Mouse (Mus musculus) heart, adult 18-20 months (tissue): ENCODE results near the gene Ank2. TPM values are rescaled to one million over a fixed set of nuclear protein-coding genes. Genes with fewer than 3 reads are reported as not detected.

ENCODE experiments used
- DNase-seq, 2 experiments: peaks; one replicate each; pipeline ENCODE4 v3.0.0; 2021 to 2022; ENCODE audit warnings: mixed read lengths in 1 of 2
- total RNA-seq, 2 experiments: library from RNA; stranded (reverse); gene quantifications; 2 replicates each; pipeline ENCODE4 v1.2.3; 2021

Ank2 gene
- total RNA-seq, 2 experiments from 2014 or later = 310 to 323 TPM

DNA sequence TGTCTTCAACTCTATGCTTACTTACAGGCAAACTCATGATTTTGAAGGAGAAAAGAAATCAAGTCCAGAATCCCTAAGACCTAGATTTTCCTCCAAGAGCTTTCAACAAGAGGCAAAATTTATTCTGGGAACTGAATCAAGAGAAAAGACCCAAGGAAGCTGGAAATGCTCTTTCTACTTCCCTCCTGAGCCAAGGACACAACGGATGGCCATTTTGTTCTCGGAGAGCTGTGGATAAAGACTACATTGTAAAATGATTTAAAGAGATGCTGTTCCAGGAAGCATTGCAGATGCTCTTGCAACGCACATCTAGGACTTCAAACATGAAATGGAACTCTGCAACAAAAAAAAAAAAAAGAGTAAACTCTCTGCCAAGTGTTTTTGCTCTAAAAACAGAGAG lies 481.6 kb downstream of the Ank2 start:
- DNase-seq = peak; percentile 39 to 43

DNA sequence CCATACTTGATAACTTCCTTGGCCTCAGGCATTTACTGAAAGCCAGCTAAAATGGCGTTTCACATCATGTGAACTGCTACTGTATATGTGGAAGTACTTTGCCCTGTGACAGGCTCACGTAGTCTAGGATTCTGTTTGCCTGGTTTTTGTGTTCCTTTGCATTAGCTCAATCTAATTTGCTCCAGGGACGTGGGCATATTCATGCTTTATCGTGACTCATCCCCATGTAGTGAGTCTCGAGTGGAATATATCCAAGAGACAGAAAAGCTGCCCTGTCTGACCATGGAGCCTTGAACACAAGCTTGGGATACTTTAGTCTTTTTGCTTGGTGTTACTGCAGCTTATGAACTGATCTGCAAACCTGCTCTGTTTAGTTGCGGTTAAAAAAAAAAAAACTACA lies 483.6 kb downstream of the Ank2 start:
- DNase-seq = no peak

DNA sequence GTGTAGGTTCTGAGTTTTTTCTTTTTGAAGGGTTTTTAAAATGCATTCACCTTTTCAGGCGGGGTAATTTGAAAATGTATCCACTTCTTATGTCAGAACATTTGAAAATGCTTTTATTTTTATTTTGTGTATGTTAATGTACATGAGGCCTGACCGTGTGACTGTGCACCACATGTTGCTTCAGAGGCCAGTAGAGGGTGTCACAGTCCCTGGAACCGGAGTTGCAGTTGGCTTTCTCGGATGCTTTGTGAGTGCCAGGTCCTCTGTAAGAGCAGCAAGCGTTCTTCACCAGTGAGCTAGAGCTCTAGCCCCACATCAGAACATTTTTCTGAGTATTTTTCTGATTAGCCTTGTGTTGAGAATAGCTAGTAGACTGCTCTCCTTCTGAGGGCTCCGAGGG lies 484.0 kb downstream of the Ank2 start:
- DNase-seq = no peak

DNA sequence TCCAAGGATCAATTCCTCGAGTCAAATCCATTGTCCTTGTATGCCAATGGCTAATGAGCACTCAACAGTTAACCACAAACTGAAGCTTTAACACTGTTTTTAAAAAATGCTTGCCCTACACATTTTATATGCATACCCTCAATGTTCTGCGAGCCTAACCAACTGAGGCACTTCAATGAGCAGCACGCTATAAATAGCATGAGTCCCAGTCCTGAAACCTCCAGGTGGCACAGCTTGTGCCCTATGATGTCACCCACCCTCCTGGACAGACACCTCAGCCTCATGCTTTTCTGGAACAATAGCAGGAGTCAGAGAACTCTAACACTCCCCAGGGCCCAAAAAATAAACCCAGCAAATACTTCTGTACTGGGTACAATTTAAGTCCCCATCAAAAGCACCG lies 485.2 kb downstream of the Ank2 start:
- peak in 1 of 2 experiments; percentile 44 for DNase-seq

DNA sequence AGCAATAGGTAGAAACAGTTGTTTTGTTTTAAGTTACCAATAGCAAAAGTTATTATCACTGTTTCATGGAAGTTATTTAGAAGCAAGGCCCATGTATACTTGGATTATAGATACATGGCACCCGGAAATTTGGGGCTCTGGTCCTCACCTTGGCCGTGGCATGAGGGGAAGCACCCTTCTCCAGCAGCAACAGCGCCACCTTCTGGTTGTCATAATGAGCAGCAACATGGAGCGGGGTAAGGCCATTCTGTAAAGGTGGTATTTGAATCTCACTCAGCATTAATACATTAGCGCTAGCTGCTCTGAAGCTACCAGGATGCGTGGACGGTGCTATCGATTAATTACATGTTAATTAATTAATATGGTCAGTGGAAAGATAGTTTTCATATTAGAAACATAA lies 486.6 kb downstream of the Ank2 start:
- peak in 1 of 2 experiments; percentile 51 for DNase-seq

DNA sequence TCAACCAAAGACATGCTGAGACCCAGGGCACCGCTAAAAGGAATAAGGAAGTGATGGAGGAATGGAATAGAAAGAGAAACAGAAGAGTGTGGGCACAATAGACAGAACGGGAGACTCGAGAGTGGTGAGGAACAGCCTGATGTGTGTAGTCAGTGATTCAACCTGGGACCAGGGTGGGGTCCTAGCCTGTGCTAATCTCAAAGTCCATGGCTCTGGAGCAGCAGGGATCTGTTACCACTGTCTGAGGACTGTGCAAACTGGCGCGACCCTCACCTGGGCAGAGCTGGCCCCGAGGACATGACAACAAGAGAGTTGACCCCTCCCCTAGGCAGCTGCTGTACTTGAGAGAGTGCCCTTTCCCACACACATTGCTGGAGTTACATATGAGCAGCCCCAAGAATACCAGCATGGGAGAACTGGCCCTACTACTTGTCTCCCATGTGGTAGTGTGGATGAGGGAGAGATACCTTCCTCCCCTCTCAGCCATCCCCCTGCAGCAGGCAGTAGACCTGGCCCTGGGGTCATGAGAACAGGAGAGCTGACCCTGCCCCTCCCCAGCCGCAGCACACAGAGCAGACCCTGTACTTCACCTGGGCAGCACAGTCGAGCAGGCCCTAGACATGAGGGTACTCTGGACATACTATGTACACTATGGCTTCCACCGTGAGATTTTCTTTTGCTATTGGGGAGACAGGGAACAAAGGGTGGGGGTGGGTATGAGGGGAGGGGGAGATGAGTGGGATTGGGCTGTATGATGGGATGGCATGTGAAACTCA lies 493.1 kb downstream of the Ank2 start:
- no peak for DNase-seq

DNA sequence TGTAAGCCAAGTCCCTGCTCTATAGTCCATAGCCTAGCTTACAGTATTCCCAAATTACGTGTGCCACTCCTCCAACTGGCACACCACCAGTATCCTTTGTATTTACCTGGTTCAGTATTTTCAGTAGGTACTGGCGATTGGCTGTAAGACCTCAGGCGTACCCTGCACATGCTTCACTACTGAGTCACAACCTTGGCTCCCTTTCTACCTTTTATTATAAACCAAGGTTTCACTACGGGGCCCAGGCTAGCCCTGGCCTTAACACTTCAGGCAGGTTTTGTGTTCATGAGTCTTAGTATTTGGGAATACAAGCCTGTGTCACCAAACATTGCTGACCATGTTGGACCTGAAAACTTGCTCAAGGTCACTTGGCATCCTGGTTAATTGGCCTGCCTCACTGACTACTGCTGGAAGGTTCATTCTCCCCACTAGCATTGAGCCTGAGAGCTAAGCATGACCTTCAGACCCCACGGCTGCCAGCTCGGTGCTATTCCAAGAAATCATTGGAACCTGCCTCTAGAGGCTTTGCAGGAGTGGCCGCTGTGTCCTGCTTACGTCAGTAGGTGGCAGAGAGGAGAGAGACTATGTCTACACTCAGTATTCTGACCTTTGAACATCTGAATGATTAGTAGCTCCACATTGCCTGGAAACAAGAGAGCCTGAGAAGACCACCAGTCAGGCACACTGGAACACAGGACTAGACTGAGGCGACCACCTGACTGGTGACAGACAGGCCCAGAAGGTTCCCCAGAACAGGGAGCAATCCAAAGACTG lies 494.1 kb downstream of the Ank2 start:
- peak; percentile 44 to 66 for DNase-seq

DNA sequence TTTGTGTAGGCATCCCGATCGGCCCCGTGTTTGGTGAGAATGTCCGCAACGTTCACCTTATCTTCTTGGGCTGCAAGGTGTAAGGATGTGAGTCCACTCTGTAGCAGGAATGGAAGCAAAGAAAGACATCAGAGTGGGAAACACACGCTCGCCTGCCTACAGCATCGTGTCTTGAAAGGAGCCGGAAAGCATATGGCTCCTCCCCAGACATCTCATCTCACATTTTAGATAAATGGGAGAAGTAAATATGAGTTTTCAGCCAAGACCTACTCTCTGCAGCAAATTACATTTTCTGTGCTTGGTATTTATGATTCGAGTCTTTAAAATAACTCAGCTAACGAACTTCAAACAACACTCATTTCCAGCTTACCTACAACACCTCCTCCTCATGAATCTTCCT lies 495.2 kb downstream of the Ank2 start:
- no peak for DNase-seq

DNA sequence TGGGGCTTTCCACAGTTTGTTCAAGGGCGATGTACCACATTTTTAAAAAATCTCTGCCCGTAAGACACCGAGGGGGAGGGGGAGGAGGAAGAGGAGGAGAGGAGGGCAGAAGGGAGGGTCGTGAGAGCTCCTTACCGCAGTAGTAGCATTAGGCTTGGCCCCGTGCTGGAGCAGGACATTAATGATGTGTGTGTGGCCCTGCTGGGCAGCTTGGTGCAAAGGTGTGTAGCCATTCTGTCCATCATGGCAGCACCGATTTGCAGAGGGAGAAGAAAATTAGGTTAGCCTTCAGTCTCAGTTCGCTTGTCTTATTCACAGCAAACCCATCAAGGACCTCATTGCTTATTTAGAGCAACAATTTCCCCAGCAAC lies 500.4 kb downstream of the Ank2 start:
- no peak for DNase-seq

DNA sequence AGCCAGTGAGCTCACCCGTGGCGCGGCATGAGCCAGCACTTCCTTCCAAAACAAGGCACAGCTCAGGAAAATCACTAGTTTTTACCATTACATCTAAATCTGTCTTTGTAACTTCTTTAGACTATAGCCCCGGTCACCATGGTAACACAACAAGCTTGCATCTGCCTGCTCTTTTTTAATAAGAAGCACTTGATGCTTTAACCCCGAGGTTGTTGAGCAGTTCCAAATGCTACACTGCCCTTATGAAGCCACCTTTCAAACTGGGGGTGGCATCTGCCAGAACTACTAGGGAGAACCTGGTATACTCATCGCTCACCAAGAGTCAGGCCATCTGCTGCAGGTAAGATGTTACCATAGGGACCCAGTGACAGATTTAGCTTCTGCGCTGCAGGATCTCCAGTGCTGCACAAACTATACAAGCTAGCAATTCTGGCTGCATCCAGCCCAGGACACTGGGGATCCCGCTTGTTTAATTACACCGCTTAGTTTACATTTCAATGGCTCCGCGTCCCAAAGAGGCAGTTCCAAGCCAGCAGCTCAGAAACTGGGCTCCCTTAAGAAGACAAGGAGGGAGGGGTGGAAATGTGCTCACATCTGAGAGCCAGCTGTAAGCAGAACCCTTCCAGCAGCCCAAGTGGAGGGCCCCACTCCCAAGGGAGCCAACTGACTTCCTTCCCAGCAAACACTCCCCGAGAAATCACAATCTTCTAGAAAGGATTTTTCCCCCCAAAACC lies 501.0 kb downstream of the Ank2 start:
- DNase-seq = peak; percentile 68 to 80

DNA sequence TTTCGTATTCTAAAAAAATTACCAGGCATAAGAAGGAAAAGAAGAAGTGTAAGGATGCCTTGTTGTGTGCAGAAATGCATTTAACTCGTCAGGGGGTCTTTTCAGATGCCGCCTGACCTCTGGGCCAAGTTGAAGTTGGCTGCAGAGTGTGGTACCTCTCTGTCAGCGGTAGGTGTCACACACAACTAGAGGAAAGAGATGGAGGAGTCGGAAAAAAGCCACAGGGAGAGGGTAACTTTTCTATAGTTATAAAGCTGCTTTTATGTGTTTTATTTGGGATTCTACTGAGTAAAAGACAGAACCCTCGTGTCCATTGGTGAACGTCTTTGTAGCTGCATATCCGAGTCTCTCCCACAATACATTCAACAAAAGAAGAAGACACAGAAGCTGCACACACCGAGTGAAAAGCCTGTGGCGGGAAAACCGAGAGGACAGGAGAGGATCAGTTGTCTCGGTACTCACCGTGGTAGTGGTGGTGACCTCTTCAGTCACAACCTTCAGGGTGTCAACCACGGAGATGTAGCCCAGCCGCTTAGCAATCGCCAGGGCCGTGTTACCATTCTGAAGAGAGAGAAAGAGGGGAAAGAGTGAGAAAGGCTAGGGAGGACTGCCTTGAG lies 501.7 kb downstream of the Ank2 start:
- peak in 1 of 2 experiments; percentile 33 for DNase-seq

DNA sequence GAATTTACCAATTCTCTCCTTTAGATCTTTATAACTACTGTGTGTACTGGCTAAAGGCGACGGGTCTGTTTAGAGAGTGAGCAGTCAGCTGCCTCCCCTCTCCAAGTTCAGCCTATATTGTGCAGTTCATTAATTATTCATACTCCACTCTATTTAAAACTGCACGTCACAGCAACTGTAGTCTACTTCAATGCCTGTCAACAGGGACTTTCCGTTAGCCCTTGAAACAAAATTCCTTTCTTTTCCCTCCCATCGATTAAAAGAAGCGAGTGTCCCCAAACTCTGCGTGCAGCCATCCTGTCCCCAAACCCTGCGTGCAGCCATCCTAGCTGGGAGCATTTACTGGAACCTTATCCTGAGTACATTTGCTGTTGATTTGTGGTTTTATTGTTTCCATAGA lies 502.4 kb downstream of the Ank2 start:
- no peak for DNase-seq

DNA sequence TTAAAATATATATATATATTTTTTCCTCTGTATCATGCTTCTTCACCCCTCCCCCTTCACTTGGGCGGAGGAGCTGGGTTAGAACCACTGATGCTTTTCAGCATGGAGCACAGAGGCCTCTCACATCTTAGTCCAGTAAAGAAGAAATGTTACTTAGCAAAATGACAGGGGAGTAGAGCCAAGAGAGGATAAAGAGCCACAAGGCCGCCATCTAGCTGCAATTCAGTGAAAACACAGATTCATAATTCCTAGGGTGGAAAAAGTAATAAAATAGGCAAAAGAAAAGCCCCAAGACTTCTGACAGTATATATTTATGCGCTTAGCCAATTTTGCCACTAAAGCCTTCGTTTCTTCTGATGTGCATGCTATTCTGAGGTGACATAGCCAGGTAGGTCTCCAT lies 503.2 kb downstream of the Ank2 start:
- peak in 1 of 2 experiments; percentile 31 for DNase-seq

DNA sequence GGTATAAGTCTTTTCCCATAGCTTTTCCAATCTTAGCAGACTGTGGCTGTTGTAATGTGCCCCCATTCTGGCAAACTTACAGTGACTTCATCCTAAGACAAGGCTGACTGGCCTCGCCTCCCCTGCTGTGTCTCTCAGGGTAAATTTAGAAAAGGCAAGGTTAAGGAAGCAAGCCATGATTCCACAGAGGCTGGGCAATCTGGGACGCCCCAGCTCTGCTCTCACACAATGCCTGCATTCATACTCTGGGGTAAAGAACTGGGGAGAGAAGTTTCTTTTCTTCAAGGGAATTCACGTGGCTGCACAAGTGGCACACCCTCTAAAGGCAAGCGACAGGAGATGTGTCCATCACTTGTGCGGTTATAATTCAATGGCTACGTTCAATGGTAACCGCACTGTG lies 505.0 kb downstream of the Ank2 start:
- no peak for DNase-seq

DNA sequence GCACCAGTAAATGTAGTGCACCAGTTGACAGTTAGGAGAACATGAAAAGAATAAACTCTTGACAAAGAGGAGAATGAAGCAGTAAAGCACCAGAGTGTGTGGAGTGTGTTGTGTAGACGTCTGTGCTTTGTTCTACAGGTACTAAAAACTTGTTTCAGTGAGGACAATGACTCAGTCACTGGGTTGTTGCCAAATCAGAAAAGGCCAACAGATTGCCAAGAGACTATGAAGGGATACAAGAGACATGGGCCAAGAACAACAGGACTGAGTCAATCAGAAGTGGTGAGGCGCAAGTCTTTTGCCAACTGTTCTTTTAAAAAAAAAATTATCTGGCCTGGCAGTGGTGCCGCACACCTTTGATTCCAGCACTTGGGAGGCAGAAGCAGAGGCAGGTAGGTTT lies 509.2 kb downstream of the Ank2 start:
- peak; percentile 64 to 78 for DNase-seq

DNA sequence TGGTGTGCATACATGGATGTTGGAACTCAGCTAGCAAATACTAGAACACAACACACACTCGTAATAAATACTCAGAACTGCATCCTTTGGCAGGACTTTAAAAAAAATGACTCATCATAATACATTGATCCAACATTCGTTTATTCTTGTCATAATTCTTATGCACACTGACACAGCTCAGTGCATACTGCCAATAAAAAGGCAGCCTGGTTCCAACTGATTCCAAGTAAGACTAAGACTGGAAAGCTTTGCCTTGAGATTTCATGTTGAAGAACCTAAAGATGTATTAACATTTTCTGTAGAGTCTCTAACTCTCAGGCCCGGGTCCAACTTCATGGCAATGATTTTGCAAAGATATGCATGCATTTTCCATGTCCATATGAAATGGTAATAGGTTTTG lies 512.5 kb downstream of the Ank2 start:
- peak in 1 of 2 experiments; percentile 11 for DNase-seq

DNA sequence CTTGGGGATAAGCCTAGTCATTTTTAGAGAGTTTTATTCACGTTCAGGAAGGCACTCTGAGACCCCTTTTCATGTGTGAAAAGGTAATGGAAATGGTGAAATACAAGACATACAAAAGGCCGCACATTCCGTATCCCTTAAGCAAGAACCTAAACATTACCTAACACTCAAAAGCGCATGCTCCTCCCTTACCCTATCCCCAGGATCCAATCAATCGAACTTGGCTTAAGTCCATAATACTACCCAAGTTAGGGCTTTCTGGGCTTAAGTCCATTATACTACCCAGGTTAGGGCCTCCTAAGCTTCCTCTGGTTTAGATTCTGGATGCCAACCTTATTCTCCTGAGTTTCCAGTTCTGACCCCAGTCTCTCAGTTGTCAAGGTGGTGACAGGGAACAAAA lies 516.3 kb downstream of the Ank2 start:
- no peak for DNase-seq

DNA sequence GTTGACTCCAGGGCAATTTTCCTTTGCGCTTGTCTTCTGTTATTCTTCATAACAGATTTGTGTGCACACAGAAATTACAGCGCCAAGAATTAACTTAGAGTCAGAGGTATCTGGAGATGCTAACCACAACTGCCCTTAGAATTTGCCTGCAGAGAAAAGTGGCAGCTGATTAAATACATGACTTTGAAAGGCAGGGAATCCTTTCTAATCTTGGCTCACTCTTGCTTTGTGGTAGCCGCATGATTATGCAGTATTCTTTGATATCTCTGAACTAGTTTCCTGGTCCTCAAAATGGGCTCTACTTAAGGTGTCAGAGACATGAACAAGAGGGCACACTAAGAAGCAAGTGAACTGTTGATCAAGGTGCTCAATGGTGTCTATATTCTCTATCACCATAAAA lies 518.0 kb downstream of the Ank2 start:
- no peak for DNase-seq

DNA sequence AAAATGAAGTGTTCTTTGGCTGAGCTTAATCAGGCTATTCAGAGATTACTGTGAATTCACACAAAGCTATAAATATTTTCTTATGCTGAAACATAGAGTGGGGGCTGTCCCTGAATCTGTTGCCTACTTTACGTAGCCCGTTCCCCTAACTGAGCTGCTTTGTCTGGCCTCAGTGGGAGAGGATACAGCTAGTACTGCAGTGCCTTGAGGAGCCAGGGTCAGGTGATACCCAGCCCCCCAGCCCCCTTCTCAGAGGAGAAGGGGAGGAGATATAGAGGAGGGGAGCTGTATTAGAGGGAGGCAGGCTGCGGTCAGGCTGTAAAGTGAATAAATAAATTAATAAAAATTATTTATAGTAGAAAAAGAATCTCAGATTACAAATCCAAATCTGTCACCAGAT lies 519.5 kb downstream of the Ank2 start:
- DNase-seq = no peak

DNA sequence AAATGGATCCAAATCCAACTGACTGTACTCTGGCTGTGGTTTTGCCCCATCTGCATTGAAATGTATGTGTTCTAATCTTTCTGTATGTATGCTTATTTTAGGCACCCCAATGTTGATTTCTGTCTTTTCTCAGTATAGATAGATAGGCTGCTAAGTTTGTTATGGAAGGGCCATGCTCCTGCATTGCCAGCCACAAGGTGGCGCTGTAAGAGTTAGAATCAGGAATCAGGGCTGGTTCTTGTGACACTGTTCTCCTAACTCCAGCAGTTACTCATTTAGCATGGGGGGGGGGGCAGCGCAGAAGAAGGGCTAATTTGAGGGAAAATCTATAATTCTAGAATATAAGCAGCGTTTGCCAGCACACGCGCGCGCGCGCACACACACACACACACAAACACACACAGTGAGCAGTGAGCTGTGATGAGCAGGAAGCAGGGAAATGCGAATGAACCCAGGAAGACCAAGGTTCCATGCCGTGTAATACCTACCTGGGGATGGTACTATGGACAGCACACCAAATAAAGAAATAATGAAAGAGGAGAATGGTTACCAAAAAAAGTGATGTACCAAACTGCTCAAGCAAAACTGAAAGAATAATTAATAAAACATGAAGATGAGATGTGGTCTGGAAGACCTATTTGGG lies 520.3 kb downstream of the Ank2 start:
- peak; percentile 61 to 82 for DNase-seq

DNA sequence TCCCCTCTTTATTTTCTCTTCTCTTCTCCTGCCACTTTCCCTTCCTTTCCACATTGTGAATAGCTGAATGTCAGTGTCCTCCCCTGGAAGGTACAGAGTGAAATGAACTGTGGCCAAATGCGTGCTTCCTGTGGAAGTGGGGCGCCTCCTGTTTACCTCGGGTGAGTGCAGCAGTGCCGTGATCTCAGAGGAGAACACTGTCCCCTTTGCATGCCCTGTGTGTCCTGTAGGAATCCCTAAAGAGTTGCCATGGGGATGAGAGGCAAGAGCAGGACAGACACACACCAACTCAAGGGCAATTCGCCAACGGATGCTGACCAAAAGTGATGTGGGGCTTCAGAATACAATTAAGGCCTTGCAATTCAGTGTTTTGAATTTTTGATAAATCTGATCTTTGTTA lies 521.8 kb downstream of the Ank2 start:
- DNase-seq = peak in 1 of 2 experiments; percentile 6

DNA sequence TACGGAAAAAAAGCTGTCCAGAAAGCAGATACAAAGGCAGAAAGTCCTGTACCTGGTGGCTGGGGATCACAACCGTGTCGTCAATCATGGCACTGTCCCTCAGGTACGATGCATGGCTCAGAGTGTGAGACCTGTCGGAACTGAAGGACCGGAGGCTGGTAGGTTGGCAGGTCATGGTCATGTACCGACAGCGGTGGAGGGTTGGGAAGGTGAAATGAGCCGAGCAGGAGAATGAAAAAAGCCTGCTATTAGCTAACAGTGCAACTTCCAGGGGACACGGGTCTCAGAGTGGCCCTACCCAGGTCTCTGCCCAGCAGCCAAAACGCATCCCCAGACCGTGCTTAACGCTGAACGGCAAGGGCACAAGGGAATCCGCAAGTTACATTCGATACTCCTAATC lies 522.4 kb downstream of the Ank2 start:
- no peak for DNase-seq
